Comparison of ENCODE assay signal across 8 mouse cellular contexts in the genomic region with DNA sequence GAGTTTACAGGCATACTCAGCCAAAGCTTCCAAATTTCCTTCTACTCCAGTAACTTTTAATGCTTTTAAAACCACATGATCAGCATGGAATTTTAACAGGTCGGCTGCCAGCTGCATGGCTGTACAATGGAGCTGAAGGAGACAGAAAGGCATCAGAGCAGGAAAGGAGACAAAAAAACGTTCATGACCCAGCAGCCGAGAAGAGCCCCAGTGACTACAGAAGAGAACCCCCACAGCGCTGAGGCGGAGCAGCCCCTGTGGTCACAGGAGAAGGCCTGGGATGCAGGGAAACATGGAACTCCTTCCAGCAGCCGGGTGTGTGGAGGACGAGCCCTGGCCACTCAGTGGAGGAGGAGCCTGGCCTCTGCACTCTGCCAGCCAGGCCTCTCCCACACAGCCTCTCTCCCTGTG. TPM values are rescaled to one million over a fixed set of nuclear protein-coding genes. Genes with fewer than 3 reads are reported as not detected.
DNase-seq lines count a peak whose midpoint lies in the region; ATAC-seq lines count a peak whose summit lies in the region.

No protein-coding gene starts in this region.

- H3K27me3 ChIP-seq in embryonic facial prominence, embryonic 11.5 days (ENCODE audit: control insufficient read depth, insufficient read depth, low read length) = no peaks in the 10 kb centered on the region
- no peaks in the 10 kb centered on the region for H3K27me3 ChIP-seq in embryonic facial prominence, embryonic 10.5 days (replicated peaks; ENCODE audit: low read depth, poor library complexity, severe bottlenecking)

- DNase-seq in embryonic facial prominence, embryonic 11.5 days (ENCODE audit: low spot score) = no peak
- no peak for DNase-seq in embryonic facial prominence, embryonic 10.5 days (ENCODE audit: low spot score)
- DNase-seq in NIH3T3 (ENCODE audit: low read depth) = peak; percentile 85
- peak; percentile 25 to 34 for DNase-seq in gastrocnemius, postnatal 36 days
- peak; percentile 59 to 75 for DNase-seq in kidney, postnatal 4 days
- peak; percentile 14 for DNase-seq in right cerebral cortex, postnatal 25 days
- DNase-seq in embryo, embryonic 10.5 days (ENCODE audit: low spot score) = no peak
- DNase-seq in spleen, adult 12 weeks (ENCODE audit: low spot score) = no peak

- H3K9me3 ChIP-seq in embryonic facial prominence, embryonic 11.5 days (replicated peaks; ENCODE audit: control insufficient read depth, low read length) = no peaks in the 10 kb centered on the region
- H3K9me3 ChIP-seq in embryonic facial prominence, embryonic 10.5 days = no peaks in the 10 kb centered on the region

- ATAC-seq in embryonic facial prominence, embryonic 11.5 days (replicated peaks; ENCODE audit: insufficient number of reproducible peaks, low FRiP score, low TSS enrichment, low read depth) = peak; percentile 62

- intact Hi-C loops in gastrocnemius, postnatal 36 days (cut with DNase I) = no loop called here

- WGBS in embryonic facial prominence, embryonic 11.5 days = 71% methylated on average over 7 of the region's 7 CpGs
- WGBS in embryonic facial prominence, embryonic 10.5 days = 76% methylated on average over 7 of the region's 7 CpGs

- H3K36me3 ChIP-seq in embryonic facial prominence, embryonic 11.5 days (replicated peaks; ENCODE audit: control insufficient read depth, insufficient read depth, low read depth, low read length) = no peaks in the 10 kb centered on the region; the same call in none of the 2 replicates
- H3K36me3 ChIP-seq in embryonic facial prominence, embryonic 10.5 days (replicated peaks) = peaks cover 66% of the 10 kb centered on the region

- no peak overlapping the region for H3K9ac ChIP-seq in embryonic facial prominence, embryonic 11.5 days (replicated peaks; ENCODE audit: low read length)

- no peak overlapping the region for H3K27ac ChIP-seq in embryonic facial prominence, embryonic 11.5 days (replicated peaks; ENCODE audit: low read depth, low read length)
- H3K27ac ChIP-seq in embryonic facial prominence, embryonic 10.5 days (replicated peaks) = no peak overlapping the region; the same call in 1 of the 2 replicates

- H3K4me3 ChIP-seq in embryonic facial prominence, embryonic 11.5 days (ENCODE audit: low read depth, low read length) = no peak overlapping the region
- H3K4me3 ChIP-seq in embryonic facial prominence, embryonic 10.5 days = no peak overlapping the region

- H3K4me2 ChIP-seq in embryonic facial prominence, embryonic 11.5 days (ENCODE audit: low read depth, low read length) = no peak overlapping the region

- H3K4me1 ChIP-seq in embryonic facial prominence, embryonic 11.5 days (ENCODE audit: control insufficient read depth, insufficient read depth, low read length) = no peaks in the 10 kb centered on the region
- H3K4me1 ChIP-seq in embryonic facial prominence, embryonic 10.5 days = 0 out of 2 replicates have a peak, but pooled peaks cover 5% of the 10 kb centered on the region

RNA-seq across cellular contexts. Expression of a gene that starts 27.4 kb away (rescaled TPM):
- polyA plus RNA-seq in embryonic facial prominence, embryonic 11.5 days (2014; fragmentation: Nextera tagmentation; extraction: Ambion mirVana) = 27.7 and 29.7 TPM in 2 replicates
- 27.6 and 28.1 TPM in 2 replicates for polyA plus RNA-seq in embryonic facial prominence, embryonic 10.5 days (2016; fragmentation: Nextera tagmentation; extraction: Ambion mirVana)
- 1 to 10 TPM; 1.1 to 2.3 TPM for total RNA-seq in gastrocnemius, postnatal 36 days (2021)

RNA-seq across cellular contexts. Expression of a gene that starts 27.4 kb away (rescaled TPM):
- 92.8 and 111 TPM in 2 replicates for polyA plus RNA-seq in embryonic facial prominence, embryonic 11.5 days (2014; fragmentation: Nextera tagmentation; extraction: Ambion mirVana)
- 92.5 and 92.9 TPM in 2 replicates for polyA plus RNA-seq in embryonic facial prominence, embryonic 10.5 days (2016; fragmentation: Nextera tagmentation; extraction: Ambion mirVana)
- total RNA-seq in gastrocnemius, postnatal 36 days (2021) = 10 to 100 TPM; 17.5 to 22.9 TPM

RNA-seq across cellular contexts. Expression of a gene that starts 35.5 kb away (rescaled TPM):
- 34.2 and 36.0 TPM in 2 replicates for polyA plus RNA-seq in embryonic facial prominence, embryonic 11.5 days (2014; fragmentation: Nextera tagmentation; extraction: Ambion mirVana)
- polyA plus RNA-seq in embryonic facial prominence, embryonic 10.5 days (2016; fragmentation: Nextera tagmentation; extraction: Ambion mirVana) = 37.1 and 39.4 TPM in 2 replicates
- total RNA-seq in gastrocnemius, postnatal 36 days (2021) = 1 to 10 TPM; 8.3 to 9.2 TPM

Comparison
In these comparisons a context has a peak if more than half of its experiments do, and no peak if none do; other contexts are left out.
1. DNase-seq: peak in NIH3T3 (single experiment), gastrocnemius, postnatal 36 days (2 of 2), kidney, postnatal 4 days (2 of 2) and right cerebral cortex, postnatal 25 days (single experiment); none in embryonic facial prominence, embryonic 11.5 days (single experiment), embryonic facial prominence, embryonic 10.5 days (single experiment), embryo, embryonic 10.5 days (single experiment) and spleen, adult 12 weeks (single experiment).